Mouse (Mus musculus) spleen, adult 18-20 months (tissue): ENCODE measurements around the gene Rora.

Source experiments
- DNase-seq, 2 experiments: peaks; one replicate each; pipeline ENCODE4 v3.0.0; 2022; ENCODE audit warnings: mixed read lengths in 2 of 2

Gene Rora

DNA sequence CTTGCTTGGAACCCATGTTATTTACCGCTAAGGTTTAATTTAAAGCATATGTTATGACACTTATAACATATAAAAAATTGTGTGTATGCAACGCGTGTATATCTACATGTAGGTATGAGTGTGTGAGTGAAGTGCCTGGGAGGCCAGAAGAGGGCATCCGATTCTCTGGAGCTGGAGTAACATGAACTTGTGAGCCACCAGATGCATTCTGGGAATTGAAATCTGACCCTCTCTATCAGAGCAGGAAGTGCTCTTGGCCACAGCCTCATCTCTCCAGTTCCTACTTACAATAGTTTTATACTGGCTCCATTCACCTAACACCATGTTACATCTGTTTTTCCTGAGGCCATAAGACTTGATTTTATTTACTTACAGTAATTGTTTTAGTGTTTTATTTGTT lies 238.8 kb downstream of the Rora start:
- no peak for DNase-seq

GRCm38 (mm10) chr9:68892859-68893258 lies 239.3 kb downstream of the Rora start:
- no peak for DNase-seq

GRCm38 (mm10) chr9:68898286-68898685 lies 244.7 kb downstream of the Rora start:
- no peak for DNase-seq

- no peak for DNase-seq
Measured at GRCm38 (mm10) chr9:68899525-68900222, 246.1 kb downstream of the Rora start.

GRCm38 (mm10) chr9:68906361-68906883 lies 252.8 kb downstream of the Rora start:
- DNase-seq = no peak

GRCm38 (mm10) chr9:68912483-68913151 lies 259.0 kb downstream of the Rora start:
- no peak for DNase-seq

GRCm38 (mm10) chr9:68913191-68913697 lies 259.7 kb downstream of the Rora start:
- DNase-seq = no peak

DNA sequence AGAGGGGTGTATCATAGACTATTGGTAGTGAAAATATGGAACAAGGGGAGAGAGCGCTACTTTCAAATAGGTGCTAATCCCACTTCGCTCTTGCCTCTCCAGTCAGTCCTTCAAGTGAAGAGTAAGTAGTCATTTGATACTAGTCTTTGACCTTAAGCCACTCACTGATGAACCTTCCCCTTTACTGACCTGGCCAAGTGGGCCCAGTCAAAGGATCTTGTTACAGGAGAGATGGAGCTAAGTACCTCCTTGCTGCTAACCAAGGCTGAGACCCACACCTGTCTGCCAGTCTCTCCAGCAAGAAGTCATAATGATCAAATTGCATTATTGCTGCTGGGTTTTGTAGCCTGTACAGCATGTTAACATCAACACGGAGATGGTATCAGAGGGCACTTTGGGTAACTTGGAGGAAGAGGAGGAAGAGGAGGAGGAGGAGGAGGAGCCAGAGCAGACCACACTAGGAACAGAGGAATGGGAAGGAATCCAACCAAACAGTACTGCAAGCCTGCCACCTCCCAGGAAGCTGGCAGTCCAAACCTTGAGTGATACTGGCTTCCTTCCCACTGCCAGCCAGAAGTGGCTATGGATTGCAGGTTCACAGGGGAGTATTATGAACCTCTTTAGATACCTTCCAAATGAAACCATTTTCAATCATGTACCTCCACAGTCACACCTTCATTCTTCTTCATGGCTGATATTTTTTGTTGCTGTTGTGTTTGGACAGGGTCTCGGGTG lies 261.1 kb downstream of the Rora start:
- no peak for DNase-seq

GRCm38 (mm10) chr9:68916741-68917140 lies 263.2 kb downstream of the Rora start:
- DNase-seq = no peak

DNA sequence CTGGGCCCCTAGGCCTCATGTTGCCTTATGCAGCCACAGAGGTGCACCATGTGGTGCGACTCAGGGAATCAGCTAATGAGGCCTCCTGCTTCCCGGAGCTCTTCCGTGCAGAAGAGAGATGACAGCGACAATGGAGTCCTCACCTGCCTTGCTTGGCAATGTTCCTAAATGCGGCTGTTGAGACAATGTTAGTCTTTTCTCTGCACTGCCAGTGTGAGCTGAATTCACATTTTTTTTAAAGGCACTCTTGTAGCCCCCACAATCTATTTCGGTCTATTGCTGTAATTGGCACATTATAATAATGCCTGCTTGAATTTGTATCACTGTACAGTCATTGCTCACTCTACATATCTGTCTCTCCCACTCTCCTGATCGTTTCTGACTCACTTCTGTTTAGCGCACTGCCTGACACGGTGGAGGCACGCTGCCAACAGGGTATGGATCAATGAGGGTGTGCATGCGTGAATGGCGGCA lies 269.6 kb downstream of the Rora start:
- DNase-seq = no peak

DNA sequence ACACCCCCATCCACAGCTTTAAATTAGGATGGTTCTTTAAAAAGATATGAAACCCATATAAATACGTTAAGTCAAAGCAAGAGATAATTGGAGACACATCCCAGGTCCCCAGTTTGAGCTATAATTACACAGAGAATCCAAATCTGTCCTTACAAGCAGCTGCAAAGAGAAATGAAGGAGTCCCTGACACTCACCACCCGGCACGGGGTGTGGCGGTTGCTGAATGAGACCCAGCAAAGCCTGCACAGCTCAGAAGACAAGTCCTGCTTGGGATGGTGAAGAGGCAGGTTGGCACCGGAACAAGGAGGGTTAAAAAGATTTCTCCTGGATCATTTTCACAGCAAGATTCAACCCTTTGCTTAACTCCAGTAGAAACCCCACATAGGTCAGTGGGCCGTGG lies 272.8 kb downstream of the Rora start:
- DNase-seq = no peak

- no peak for DNase-seq
Measured at GRCm38 (mm10) chr9:68933159-68933558, 279.6 kb downstream of the Rora start.

- no peak for DNase-seq
Measured at GRCm38 (mm10) chr9:68934238-68934637, 280.7 kb downstream of the Rora start.

DNA sequence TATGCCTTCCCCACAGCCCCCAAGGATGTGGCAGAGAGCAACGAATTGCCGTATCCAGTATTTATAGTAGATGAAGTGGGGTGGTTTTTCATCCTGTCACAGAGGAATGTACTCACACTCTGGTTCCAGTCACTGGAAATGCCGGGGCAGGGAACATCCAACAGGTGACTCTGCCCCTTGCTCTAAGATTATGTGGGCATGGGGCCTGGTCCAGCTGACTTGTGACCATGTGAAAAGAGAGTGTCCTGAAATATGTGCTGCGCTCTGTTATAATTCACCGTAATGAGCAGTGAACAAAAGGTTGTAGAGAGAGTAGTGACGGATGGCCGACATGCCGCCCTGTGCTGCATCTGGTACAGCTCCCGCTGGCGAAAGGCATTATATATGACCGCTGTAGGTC lies 282.0 kb downstream of the Rora start:
- no peak for DNase-seq

DNA sequence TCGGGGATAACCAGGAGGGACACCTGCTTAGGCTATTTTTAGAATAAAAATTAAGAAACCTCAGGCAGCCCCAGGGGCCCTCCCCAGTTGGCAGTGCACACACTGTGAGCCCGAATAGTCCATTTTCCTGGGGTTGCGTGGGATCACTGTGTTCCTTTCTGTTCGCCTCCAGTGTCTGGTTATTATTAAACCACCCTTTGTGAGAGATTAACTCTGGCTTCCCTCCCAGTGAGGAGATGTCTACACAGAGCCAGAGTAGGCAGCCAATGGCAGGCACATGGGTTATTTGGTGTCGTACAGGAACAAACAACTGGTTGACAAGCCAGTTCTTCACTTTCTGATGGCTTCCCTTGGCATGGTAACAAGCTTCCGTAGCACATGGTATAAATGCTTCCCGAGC lies 287.5 kb downstream of the Rora start:
- no peak for DNase-seq

DNA sequence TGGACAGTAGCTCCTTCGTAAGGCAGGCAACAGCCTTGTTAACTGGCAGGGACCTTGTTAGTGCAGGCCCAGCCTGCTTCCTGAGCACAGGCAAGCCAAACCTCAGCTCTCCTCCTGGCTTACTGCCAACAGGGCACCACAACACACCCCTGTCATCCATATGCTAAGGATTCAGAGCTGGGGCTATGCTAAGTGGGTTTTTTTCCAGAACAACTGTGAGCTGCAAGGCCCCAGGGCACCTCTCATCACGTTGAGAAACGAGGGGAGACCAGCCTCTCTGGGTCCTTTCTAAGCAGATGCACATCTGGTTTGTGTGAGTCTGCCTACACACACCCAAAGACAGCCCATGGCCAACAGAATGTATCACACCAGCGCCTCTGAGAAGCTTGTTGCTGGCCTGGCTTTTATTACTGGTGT lies 289.0 kb downstream of the Rora start:
- DNase-seq = no peak

- no peak for DNase-seq
Measured at GRCm38 (mm10) chr9:68944026-68944425, 290.4 kb downstream of the Rora start.

- no peak for DNase-seq
Measured at GRCm38 (mm10) chr9:68947707-68948106, 294.1 kb downstream of the Rora start.

- DNase-seq = peak in 1 of 2 experiments; percentile 19
Measured at GRCm38 (mm10) chr9:68948141-68948540, 294.6 kb downstream of the Rora start.

DNA sequence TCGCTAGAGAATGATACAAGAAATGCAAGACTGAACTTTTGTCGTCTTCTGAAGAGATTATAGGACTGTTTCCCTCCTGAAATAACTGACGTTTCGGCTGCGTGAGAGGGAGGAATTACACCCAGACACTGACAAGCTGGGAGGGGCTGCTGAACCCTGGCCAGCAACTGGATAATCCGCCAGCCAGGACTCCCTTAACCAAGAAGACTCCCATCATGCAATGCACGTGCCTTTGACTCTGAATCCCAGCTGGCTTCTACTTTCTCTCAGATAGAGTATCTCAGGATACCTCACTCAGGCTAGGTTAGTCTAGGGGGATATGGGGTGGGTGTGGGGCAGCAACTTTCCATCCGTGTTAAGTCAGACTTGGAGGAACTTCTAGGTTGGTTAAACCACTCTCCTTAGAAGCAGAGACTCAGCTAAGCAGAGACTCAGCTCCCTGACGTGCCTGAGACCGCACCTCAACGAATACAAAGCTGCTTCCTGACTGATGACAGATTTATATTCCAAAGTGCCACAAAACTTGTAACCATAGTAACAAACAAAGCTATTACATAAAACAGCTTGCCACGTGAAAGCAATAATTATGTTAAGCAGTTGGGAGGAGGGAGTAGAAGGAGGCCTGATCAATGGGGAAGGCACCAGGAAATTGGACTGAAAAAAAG lies 302.8 kb downstream of the Rora start:
- DNase-seq = no peak

DNA sequence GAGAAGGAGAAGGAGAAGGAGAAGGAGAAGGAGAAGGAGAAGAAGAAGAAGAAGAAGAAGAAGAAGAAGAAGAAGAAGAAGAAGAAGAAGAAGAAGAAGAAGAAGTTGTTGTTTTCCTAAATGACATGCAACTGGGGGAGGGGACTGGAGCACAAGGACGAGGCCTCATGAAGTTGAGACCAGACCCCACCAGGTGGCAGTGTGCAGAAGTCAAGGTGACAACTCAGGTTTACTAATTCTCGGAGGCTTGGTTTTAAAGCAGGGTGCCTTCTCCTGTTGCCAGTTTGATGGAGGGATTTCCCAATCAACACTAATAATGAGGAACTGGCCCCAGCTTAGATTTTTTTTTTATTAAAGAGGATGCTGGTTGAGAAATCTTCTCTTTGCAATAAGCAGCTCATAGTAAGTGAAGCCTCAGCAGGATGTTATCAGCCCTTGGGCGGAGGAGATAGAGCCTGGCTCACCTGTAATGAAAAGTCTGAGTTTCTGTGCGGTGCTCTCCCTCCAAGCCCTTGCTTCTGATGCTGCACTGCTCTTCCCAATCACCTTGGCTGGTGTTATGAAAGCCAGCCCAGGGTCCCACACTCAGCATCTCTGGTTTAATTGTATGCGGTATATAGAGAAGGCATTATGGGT lies 303.5 kb downstream of the Rora start:
- DNase-seq = peak in 1 of 2 experiments; percentile 49

DNA sequence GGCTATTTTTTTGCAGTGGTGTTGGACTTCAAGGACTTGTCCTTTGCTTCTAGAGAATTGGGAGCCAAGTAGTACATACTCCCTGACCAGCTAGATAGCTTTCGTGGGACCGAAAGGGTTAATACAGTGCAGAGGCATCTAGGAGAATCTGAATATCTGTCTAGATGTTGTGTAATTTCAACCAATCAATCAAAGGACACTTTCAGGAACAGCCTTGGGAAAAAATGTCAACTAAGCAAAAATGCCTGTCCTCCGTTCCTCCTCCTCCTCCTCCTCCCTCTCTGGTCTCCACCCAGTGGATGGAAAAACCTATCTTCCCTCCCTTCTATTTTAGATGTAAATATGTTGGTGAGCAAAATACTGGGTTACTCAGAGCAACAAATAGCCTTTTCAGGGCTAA lies 304.2 kb downstream of the Rora start:
- no peak for DNase-seq
